Mouse (Mus musculus): ENCODE results near the gene Arhgap45. TPM values are rescaled to one million over a fixed set of nuclear protein-coding genes. Genes with fewer than 3 reads are reported as not detected.

Gene Arhgap45
- total and polyA plus RNA-seq, 3 experiments, result 3.5 to 16.6 (median 5.1) TPM

GRCm38 (mm10) chr10:79984871-79985270 lies 31.6 kb upstream of the Arhgap45 start:
- H3K36me3 ChIP-seq (ENCODE audit: control insufficient read depth, insufficient read depth, low read length), result no peaks in the 10 kb centered on the region
- peaks cover 23% of the 10 kb centered on the region for H3K4me1 ChIP-seq (ENCODE audit: control insufficient read depth, insufficient read depth, low read length)
- DNase-seq, result peak; percentile 92 to 98
- peak overlapping the region; percentile 96 for H3K27ac ChIP-seq
- peak overlapping the region; percentile 73 for H3K9ac ChIP-seq (ENCODE audit: low read depth, low read length)
- no peaks in the 10 kb centered on the region for H3K27me3 ChIP-seq (ENCODE audit: control insufficient read depth, insufficient read depth, low read length)
- 0% methylated on average over 22 of the region's 22 CpGs for WGBS
- peak overlapping the region; percentile 92 for H3K4me3 ChIP-seq
- intact Hi-C loops (cut with DNase I), result loop anchor here (1.0 to 10.0 kb wide), 4 partner anchors 58 to 280 kb away; partner anchors contain the start of genes Arid3a, Dazap1 and Gamt
- H3K79me2 ChIP-seq (replicated peaks; ENCODE audit: control insufficient read depth, insufficient read depth, low read length), result peaks cover 5% of the 10 kb centered on the region
- no peak for TF ChIP-seq CTCF (IDR thresholded peaks at IDR 0.05)
- peak; percentile 60 for TF ChIP-seq EP300 (IDR thresholded peaks at IDR 0.05; ENCODE audit: insufficient read depth, low read depth, low read length)
- peak; percentile 50; the same call in 1 of the 2 replicates for TF ChIP-seq POLR2A (IDR thresholded peaks at IDR 0.05; ENCODE audit: insufficient read depth, low read depth, low read length)

GRCm38 (mm10) chr10:79985334-79986231 lies 30.9 kb upstream of the Arhgap45 start:
- peak overlapping the region; percentile 92 for H3K4me3 ChIP-seq
- H3K4me1 ChIP-seq (ENCODE audit: control insufficient read depth, insufficient read depth, low read length), result peaks cover 23% of the 10 kb centered on the region
- intact Hi-C loops (cut with DNase I), result loop anchor here (2.0 to 10.0 kb wide), 4 partner anchors 59 to 279 kb away; partner anchors contain the start of genes Arid3a, Dazap1, Gamt and Stk11
- peak overlapping the region; percentile 96 for H3K27ac ChIP-seq
- TF ChIP-seq POLR2A (IDR thresholded peaks at IDR 0.05; ENCODE audit: insufficient read depth, low read depth, low read length), result peak; percentile 74; the same call in 1 of the 2 replicates
- TF ChIP-seq CTCF (IDR thresholded peaks at IDR 0.05), result no peak
- TF ChIP-seq EP300 (IDR thresholded peaks at IDR 0.05; ENCODE audit: insufficient read depth, low read depth, low read length), result peak; percentile 56; the same call in 1 of the 2 replicates
- peak; percentile 81 to 84 for DNase-seq
- H3K36me3 ChIP-seq (ENCODE audit: control insufficient read depth, insufficient read depth, low read length), result no peaks in the 10 kb centered on the region
- peaks cover 5% of the 10 kb centered on the region for H3K79me2 ChIP-seq (replicated peaks; ENCODE audit: control insufficient read depth, insufficient read depth, low read length)
- H3K9ac ChIP-seq (ENCODE audit: low read depth, low read length), result peak overlapping the region; percentile 84
- 1% methylated on average over 35 of the region's 35 CpGs for WGBS
- no peaks in the 10 kb centered on the region for H3K27me3 ChIP-seq (ENCODE audit: control insufficient read depth, insufficient read depth, low read length)

- Histone ChIP-seq H3K27ac (peak overlapping the region; percentile 96), H3K27me3 (ENCODE audit: control insufficient read depth, insufficient read depth, low read length) (no peaks in the 10 kb centered on the region), H3K4me3 (peak overlapping the region; percentile 92), H3K9ac (ENCODE audit: low read depth, low read length) (peak overlapping the region; percentile 84), H3K4me1 (ENCODE audit: control insufficient read depth, insufficient read depth, low read length) (peaks cover 23% of the 10 kb centered on the region), H3K79me2 (replicated peaks; ENCODE audit: control insufficient read depth, insufficient read depth, low read length) (peaks cover 4% of the 10 kb centered on the region), H3K36me3 (ENCODE audit: control insufficient read depth, insufficient read depth, low read length) (no peaks in the 10 kb centered on the region)
- intact Hi-C loops (cut with DNase I), result loop anchor here (2.0 to 10.0 kb wide), 3 partner anchors 66 to 278 kb away; partner anchors contain the start of genes Dazap1, Gamt and Stk11
- WGBS, result 10% methylated on average over 6 of the region's 6 CpGs
- DNase-seq, result peak; percentile 64 to 67
- TF ChIP-seq CTCF (IDR thresholded peaks at IDR 0.05), result no peak
- TF ChIP-seq POLR2A (IDR thresholded peaks at IDR 0.05; ENCODE audit: insufficient read depth, low read depth, low read length), result no peak
- TF ChIP-seq EP300 (IDR thresholded peaks at IDR 0.05; ENCODE audit: insufficient read depth, low read depth, low read length), result no peak
Measured at GRCm38 (mm10) chr10:79986232-79986878, 30.1 kb upstream of the Arhgap45 start.

- peak; percentile 88 to 91 for DNase-seq
- Histone ChIP-seq H3K9ac (ENCODE audit: low read depth, low read length) (no peak overlapping the region), H3K27me3 (ENCODE audit: control insufficient read depth, insufficient read depth, low read length) (no peaks in the 10 kb centered on the region), H3K4me3 (peak overlapping the region; percentile 15; the same call in 1 of the 2 replicates), H3K4me1 (ENCODE audit: control insufficient read depth, insufficient read depth, low read length) (peaks cover 23% of the 10 kb centered on the region), H3K79me2 (replicated peaks; ENCODE audit: control insufficient read depth, insufficient read depth, low read length) (peaks cover 2% of the 10 kb centered on the region), H3K27ac (peak overlapping the region; percentile 96), H3K36me3 (ENCODE audit: control insufficient read depth, insufficient read depth, low read length) (no peaks in the 10 kb centered on the region)
- intact Hi-C loops (cut with DNase I), result loop anchor here (2.0 to 10.0 kb wide), 3 partner anchors 65 to 278 kb away; partner anchors contain the start of genes Dazap1, Gamt and Stk11
- TF ChIP-seq POLR2A (IDR thresholded peaks at IDR 0.05; ENCODE audit: insufficient read depth, low read depth, low read length) (0 out of 2 replicates have a peak, but pooled peaks have one; percentile 13), CTCF (IDR thresholded peaks at IDR 0.05) (peak; percentile 98), EP300 (IDR thresholded peaks at IDR 0.05; ENCODE audit: insufficient read depth, low read depth, low read length) (0 out of 2 replicates have a peak, but pooled peaks have one; percentile 20)
- 9% methylated on average over 11 of the region's 11 CpGs for WGBS
Measured at GRCm38 (mm10) chr10:79986963-79987362, 29.5 kb upstream of the Arhgap45 start.

GRCm38 (mm10) chr10:79987771-79988505 lies 28.5 kb upstream of the Arhgap45 start:
- DNase-seq, result peak; percentile 29 to 62
- H3K9ac ChIP-seq (ENCODE audit: low read depth, low read length), result peak overlapping the region; percentile 91
- H3K4me1 ChIP-seq (ENCODE audit: control insufficient read depth, insufficient read depth, low read length), result peaks cover 20% of the 10 kb centered on the region
- peak overlapping the region; percentile 96 for H3K27ac ChIP-seq
- no peaks in the 10 kb centered on the region for H3K36me3 ChIP-seq (ENCODE audit: control insufficient read depth, insufficient read depth, low read length)
- H3K27me3 ChIP-seq (ENCODE audit: control insufficient read depth, insufficient read depth, low read length), result no peaks in the 10 kb centered on the region
- no peak for TF ChIP-seq EP300 (IDR thresholded peaks at IDR 0.05; ENCODE audit: insufficient read depth, low read depth, low read length)
- TF ChIP-seq CTCF (IDR thresholded peaks at IDR 0.05), result no peak
- no peak for TF ChIP-seq POLR2A (IDR thresholded peaks at IDR 0.05; ENCODE audit: insufficient read depth, low read depth, low read length)
- intact Hi-C loops (cut with DNase I), result loop anchor here (2.0 to 10.0 kb wide), 4 partner anchors 51 to 277 kb away; partner anchors contain the start of genes Dazap1, Gamt, Polr2e and Stk11
- WGBS, result 13% methylated on average over 27 of the region's 27 CpGs
- H3K79me2 ChIP-seq (replicated peaks; ENCODE audit: control insufficient read depth, insufficient read depth, low read length), result peaks cover 2% of the 10 kb centered on the region
- H3K4me3 ChIP-seq, result peak overlapping the region; percentile 92

Data from heart, adult 2 months (tissue).